Mouse (Mus musculus) subcutaneous adipose tissue, adult 2 months (tissue): ENCODE measurements around the gene Cdh16. TPM values are rescaled to one million over a fixed set of nuclear protein-coding genes. Genes with fewer than 3 reads are reported as not detected.

Source experiments
- polyA plus RNA-seq: library from polyadenylated mRNA; depleted of rRNA; stranded (reverse); fragments of >200 nt; gene quantifications from 2 replicates; pipeline ENCODE4 v1.2.3, GENCODE M21; 2012; ENCODE audit warnings: low replicate concordance; rRNA removed

Cdh16 gene
- polyA plus RNA-seq = 0.14 and 4.5 TPM in 2 replicates

DNA sequence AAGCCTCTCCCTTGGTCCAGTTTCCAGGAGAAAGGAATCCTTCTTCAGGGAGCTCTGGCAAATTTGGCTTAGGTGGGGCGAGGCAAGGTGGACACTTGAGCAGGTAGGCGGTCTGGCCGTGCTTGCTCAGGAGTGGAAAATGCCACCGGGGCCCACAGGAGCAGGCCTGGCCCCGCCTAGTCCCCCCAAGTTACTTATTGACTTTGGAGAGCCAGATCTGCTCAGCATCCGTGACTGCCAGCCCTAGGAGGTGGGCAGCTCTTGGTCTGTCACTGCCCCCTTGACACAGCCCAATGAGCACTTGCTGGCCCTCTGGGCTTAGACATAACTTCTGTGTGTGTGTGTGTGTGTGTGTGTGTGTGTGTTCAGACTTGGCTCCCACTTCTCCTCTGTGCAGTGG, at the start of gene Cdh16:
Gene Cdh16, minus strand, starts transcription at position 236 of the 400 bp plus-strand sequence.

DNA sequence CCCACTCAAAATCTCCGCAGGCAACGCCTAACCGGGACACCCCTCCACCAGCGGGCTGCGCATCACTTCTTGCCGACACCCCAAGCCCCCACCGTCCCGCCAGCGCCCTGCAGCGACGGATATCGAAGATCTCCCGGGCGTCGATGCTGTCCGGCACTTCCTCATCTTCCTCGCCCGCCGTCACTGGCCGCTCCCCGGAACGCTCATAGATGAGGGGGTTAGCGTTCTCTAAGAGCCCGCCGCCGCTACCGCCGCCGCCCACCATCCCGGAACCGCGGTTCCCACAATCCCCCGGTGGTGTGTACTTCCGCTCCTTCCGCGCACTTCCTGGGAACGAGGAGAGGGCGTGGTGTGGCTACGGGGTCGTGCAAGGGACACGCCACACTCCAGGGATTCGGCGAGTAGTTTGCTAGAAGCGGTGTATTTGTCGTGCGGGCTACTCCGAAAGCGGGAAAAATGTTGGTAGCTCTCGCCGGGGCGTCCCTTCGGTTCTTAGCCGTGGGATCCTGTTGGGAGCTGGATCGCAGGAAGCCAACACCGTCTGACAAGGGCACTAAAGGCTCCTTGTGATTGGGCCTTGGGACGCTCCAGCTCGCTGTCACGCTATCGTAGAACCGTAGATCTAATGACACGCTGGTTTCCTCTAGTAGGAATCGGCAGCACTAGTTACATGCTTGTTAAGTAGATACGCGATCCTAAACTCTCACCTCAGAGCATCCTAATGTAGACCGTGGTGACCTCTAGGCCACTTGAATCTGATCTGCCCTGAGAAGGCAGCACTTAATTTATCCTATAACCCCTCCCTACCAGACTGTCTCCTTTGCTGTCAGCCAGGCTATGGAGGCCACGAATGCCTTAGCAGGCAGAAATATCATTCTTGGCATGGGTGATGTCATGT, 17.5 kb upstream of the Cdh16 start, which contains the start of gene Ciao2b:
Gene Ciao2b, minus strand, starts transcription at position 540 of the 898 bp plus-strand sequence.

DNA sequence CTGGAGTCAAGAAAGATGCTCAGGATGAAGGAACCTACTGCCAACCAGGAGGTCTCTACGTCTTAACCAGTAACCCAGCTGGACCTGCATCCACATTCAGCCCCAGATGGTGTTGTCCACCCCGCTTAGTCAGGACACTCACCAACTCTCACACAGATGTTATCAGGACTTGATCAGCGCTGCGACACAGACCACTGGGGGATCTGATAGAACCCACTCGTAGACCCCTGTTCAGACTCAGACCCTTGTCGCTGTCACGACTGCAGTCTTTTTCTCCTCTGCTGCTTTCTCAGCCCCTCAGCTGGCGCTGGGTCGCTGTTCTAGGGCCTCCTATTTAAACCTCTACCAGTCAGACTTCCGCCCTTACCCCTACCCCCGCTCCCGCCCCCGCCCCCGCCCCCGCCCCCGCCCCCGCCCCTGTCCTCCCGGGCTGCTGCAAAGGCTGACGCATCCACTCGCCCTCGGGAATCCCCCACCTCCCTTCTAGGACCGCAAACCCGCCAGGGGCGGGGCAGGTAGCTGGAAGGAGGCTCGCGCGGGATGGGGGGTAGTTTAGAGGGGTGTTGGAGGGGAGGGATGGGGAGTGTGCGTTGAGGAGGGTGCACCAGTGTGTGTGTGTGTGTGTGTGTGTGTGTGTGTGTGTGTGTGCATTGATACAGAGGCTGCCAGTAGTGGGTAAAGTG, 6.9 kb upstream of the Cdh16 start, which contains the start of gene Rrad:
Gene Rrad, minus strand, starts transcription at position 347 of the 683 bp plus-strand sequence.

DNA sequence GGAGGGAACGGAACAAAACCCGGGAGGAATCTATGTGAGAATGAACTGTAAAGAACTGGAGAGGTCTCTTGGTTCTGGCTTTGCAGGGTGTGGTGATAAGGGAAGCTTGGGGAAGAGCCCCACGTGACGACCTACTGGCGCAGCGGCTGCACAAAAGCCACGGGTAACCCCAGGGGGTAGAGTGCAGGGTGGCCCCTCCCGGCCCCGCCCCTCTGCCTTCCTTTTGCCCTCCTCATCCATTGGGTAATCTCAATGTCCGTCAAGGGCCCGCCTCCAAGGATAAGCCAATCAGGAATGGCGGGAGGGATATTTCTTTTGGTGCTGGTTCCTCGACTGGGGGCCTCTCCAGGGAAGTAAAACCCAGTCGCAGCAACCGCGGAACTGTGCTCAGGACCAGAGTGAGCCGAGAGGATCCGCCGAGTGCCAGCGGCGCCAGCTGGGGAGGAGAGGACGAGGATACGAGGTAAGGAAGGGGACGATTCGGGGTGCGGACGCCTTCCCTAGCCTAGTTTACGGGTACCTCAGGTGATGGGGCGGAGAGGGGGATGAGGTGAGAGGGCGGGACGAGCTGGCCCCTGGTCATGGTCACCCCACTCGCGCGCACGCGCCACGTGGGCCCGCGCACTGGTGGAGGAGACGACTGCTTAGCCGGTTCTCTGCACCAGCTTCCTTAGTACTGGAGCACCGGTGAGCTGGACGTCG, 32.9 kb downstream of the Cdh16 start, which contains the start of gene Pdp2:
Gene Pdp2, plus strand, starts transcription at position 319 of the 702 bp plus-strand sequence.

Other genes with a start within 250 kb of the Cdh16 start
- 12.0 and 20.6 TPM in 2 replicates for gene Cmtm4, start 228.6 kb downstream of the Cdh16 start, polyA plus RNA-seq
- gene Dync1li2, start 181.3 kb downstream of the Cdh16 start, polyA plus RNA-seq = 26.5 and 32.8 TPM in 2 replicates
- not detected in 2 replicates for gene Terb1, start 114.5 kb downstream of the Cdh16 start, polyA plus RNA-seq
- 12.8 and 19.6 TPM in 2 replicates for gene Nae1, start 89.8 kb downstream of the Cdh16 start, polyA plus RNA-seq
- gene Car7, start 89.7 kb downstream of the Cdh16 start, polyA plus RNA-seq = 6.9 and 25.1 TPM in 2 replicates
- 9.1 and 12.1 TPM in 2 replicates for gene Pdp2, start 32.9 kb downstream of the Cdh16 start, polyA plus RNA-seq
- 15.7 and 22.8 TPM in 2 replicates for gene Rrad, start 6.9 kb upstream of the Cdh16 start, polyA plus RNA-seq
- gene Ciao2b, start 17.6 kb upstream of the Cdh16 start, polyA plus RNA-seq = 40.4 and 45.6 TPM in 2 replicates
- 0.19 TPM in 1 of 2 replicates, not detected in the other for gene Ces2a, start 109.6 kb upstream of the Cdh16 start, polyA plus RNA-seq
- gene Ces2b, start 207.2 kb upstream of the Cdh16 start, polyA plus RNA-seq = 0.30 and 1.1 TPM in 2 replicates
- gene Ces2c, start 222.7 kb upstream of the Cdh16 start, polyA plus RNA-seq = 0.16 and 0.31 TPM in 2 replicates